Mouse (Mus musculus): ENCODE results near the gene Prcd. TPM values are rescaled to one million over a fixed set of nuclear protein-coding genes. Genes with fewer than 3 reads are reported as not detected.

The Prcd gene
- total and polyA plus RNA-seq, 3 experiments = not detected

GRCm38 (mm10) chr11:116668839-116669238 lies 15.5 kb downstream of the Prcd start:
- DNase-seq (ENCODE audit: extremely low read depth) = peak; percentile 69
- TF ChIP-seq HCFC1 (IDR thresholded peaks at IDR 0.05; ENCODE audit: low read depth, low read length) (peak; percentile 29; the same call in 1 of the 2 replicates), RAD21 (IDR thresholded peaks at IDR 0.05; ENCODE audit: low read depth, low read length) (peak; percentile 42), USF2 (conservative IDR thresholded peaks at IDR 0.05; ENCODE audit: low read depth, low read length) (no peak), CTCF (conservative IDR thresholded peaks at IDR 0.05 in 1 of 2, IDR thresholded peaks at IDR 0.05 in 1 of 2; ENCODE audit: low read depth in 2 of 2, low read length in 2 of 2) (peak in 1 of 2 experiments; percentile 80; a peak in 2 of 4 replicates), MEF2A (IDR thresholded peaks at IDR 0.05; ENCODE audit: borderline replicate concordance, low read depth, low read length) (no peak), MAX (IDR thresholded peaks at IDR 0.05; ENCODE audit: low read length) (peak; percentile 82), E2F4 (IDR thresholded peaks at IDR 0.05; ENCODE audit: insufficient replicate concordance, low read depth, low read length) (no peak), ZNF384 (IDR thresholded peaks at IDR 0.05; ENCODE audit: low read depth, low read length) (no peak), SMC3 (IDR thresholded peaks at IDR 0.05; ENCODE audit: low read depth, low read length) (peak; percentile 76), MAFK (IDR thresholded peaks at IDR 0.05; ENCODE audit: insufficient replicate concordance, low read length) (no peak), ETS1 (conservative IDR thresholded peaks at IDR 0.05; ENCODE audit: low read depth, low read length) (no peak), JUND (conservative IDR thresholded peaks at IDR 0.05; ENCODE audit: low read depth, low read length) (no peak), MXI1 (IDR thresholded peaks at IDR 0.05; ENCODE audit: low read depth, low read length) (peak; percentile 25; the same call in 1 of the 2 replicates), CHD1 (IDR thresholded peaks at IDR 0.05; ENCODE audit: low read depth, low read length) (no peak), RCOR1 (conservative IDR thresholded peaks at IDR 0.05; ENCODE audit: low read depth, low read length) (no peak)
- no peaks in the 10 kb centered on the region for H3K27me3 ChIP-seq (replicated peaks)
- H3K4me3 ChIP-seq (replicated peaks in 1 of 3; ENCODE audit: low read depth in 2 of 3, low read length in 2 of 3, poor library complexity in 1 of 3) = no peak overlapping the region
- H3K27ac ChIP-seq (ENCODE audit: insufficient read depth, low read depth) = no peak overlapping the region
- H3K9me3 ChIP-seq (replicated peaks; ENCODE audit: low read length) = no peaks in the 10 kb centered on the region
- peak overlapping the region; percentile 48; the same call in 1 of the 2 replicates for H3K4me2 ChIP-seq (ENCODE audit: insufficient read depth, low read depth, poor library complexity, severe bottlenecking)
- in situ Hi-C loops (cut with MboI; ENCODE audit: low pct_ligation_motif_present, low pct_unique_long_range_greater_than_20kb, low sequenced_read_pairs) = loop anchor here (25.0 kb wide), 1 partner anchor 518 kb away; the partner anchor contains the start of gene Sept9
- peaks cover 10 to 14% of the 10 kb centered on the region in 2 experiments for H3K36me3 ChIP-seq (replicated peaks in 1 of 2; ENCODE audit: control insufficient read depth in 1 of 2, insufficient read depth in 1 of 2, low read length in 1 of 2)
- dilution Hi-C loops (cut with MboI; ENCODE audit: extremely low pct_ligation_motif_present, extremely low pct_unique_long_range_greater_than_20kb, low sequenced_read_pairs) = no loop called here
- H3K9ac ChIP-seq (ENCODE audit: insufficient read depth, low read depth) = no peak overlapping the region
- peaks cover 30 to 55% of the 10 kb centered on the region in 2 experiments for H3K4me1 ChIP-seq (ENCODE audit: control insufficient read depth in 1 of 2, insufficient read depth in 2 of 2)
- H3K79me2 ChIP-seq (replicated peaks; ENCODE audit: control insufficient read depth, extremely low read depth, insufficient read depth, poor library complexity, severe bottlenecking) = peaks cover 24% of the 10 kb centered on the region

- H3K9me3 ChIP-seq (replicated peaks; ENCODE audit: low read length) = no peaks in the 10 kb centered on the region
- DNase-seq (ENCODE audit: extremely low read depth) = no peak
- peak overlapping the region; percentile 48 for H3K4me2 ChIP-seq (ENCODE audit: insufficient read depth, low read depth, poor library complexity, severe bottlenecking)
- H3K27me3 ChIP-seq (replicated peaks) = no peaks in the 10 kb centered on the region
- peaks cover 31 to 55% of the 10 kb centered on the region in 2 experiments for H3K4me1 ChIP-seq (ENCODE audit: control insufficient read depth in 1 of 2, insufficient read depth in 2 of 2)
- dilution Hi-C loops (cut with MboI; ENCODE audit: extremely low pct_ligation_motif_present, extremely low pct_unique_long_range_greater_than_20kb, low sequenced_read_pairs) (no loop called here), in situ Hi-C loops (cut with MboI; ENCODE audit: low pct_ligation_motif_present, low pct_unique_long_range_greater_than_20kb, low sequenced_read_pairs) (loop anchor here (25.0 kb wide), 1 partner anchor 518 kb away; the partner anchor contains the start of gene Sept9)
- peaks cover 15 to 18% of the 10 kb centered on the region in 2 experiments for H3K36me3 ChIP-seq (replicated peaks in 1 of 2; ENCODE audit: control insufficient read depth in 1 of 2, insufficient read depth in 1 of 2, low read length in 1 of 2)
- H3K27ac ChIP-seq (ENCODE audit: insufficient read depth, low read depth) = no peak overlapping the region
- no peak for TF ChIP-seq EP300 (IDR thresholded peaks at IDR 0.05; ENCODE audit: low read length)
- TF ChIP-seq BHLHE40 (IDR thresholded peaks at IDR 0.05; ENCODE audit: low read depth, low read length) = peak; percentile 61; the same call in 1 of the 2 replicates
- no peak overlapping the region for H3K9ac ChIP-seq (ENCODE audit: insufficient read depth, low read depth)
- peaks cover 28% of the 10 kb centered on the region for H3K79me2 ChIP-seq (replicated peaks; ENCODE audit: control insufficient read depth, extremely low read depth, insufficient read depth, poor library complexity, severe bottlenecking)
- no peak overlapping the region for H3K4me3 ChIP-seq (replicated peaks in 1 of 3; ENCODE audit: low read depth in 2 of 3, low read length in 2 of 3, poor library complexity in 1 of 3)
Observed at GRCm38 (mm10) chr11:116669316-116669715, 16.0 kb downstream of the Prcd start.
